Comparison of ENCODE assay signal across 9 mouse cellular contexts in genomic region chr2:132316041-132316808, GRCm38 (mm10). TPM values are rescaled to one million over a fixed set of nuclear protein-coding genes. Genes with fewer than 3 reads are reported as not detected.
DNase-seq lines count a peak whose midpoint lies in the region; ATAC-seq and TF ChIP-seq lines count a peak whose summit lies in the region.
"Had no signal": no experiment of that assay in that cellular context is flagged by ENCODE, and none has a peak within 500 bp of the region (broad histone marks: within the 10 kb centered on the region; RNA-seq: fewer than 3 reads in every experiment).

No protein-coding gene starts in this region.

- peak; percentile 70; the same call in 1 of the 2 replicates for ATAC-seq in limb, embryonic 12.5 days (ENCODE audit: insufficient number of reproducible peaks, insufficient read depth, low FRiP score, low TSS enrichment, low read depth)
- ATAC-seq in stomach, embryonic 16.5 days (ENCODE audit: insufficient read depth, low FRiP score), result peak; percentile 53; the same call in 1 of the 2 replicates

- DNase-seq in B cell, adult 2 months, result peak; percentile 71 to 74
- DNase-seq in adrenal gland, adult 2 months, result peak; percentile 45
- peak; percentile 83 for DNase-seq in embryo, embryonic 11 days
- peak; percentile 39 to 54 for DNase-seq in gastrocnemius, postnatal 4 days (ENCODE audit: low spot score in 2 of 2)
- peak; percentile 68 for DNase-seq in kidney, adult 2 months
- peak; percentile 78 for DNase-seq in naive thymus-derived CD4-positive, alpha-beta T cell, adult 2 months (ENCODE audit: low read depth)

- H3K9me3 ChIP-seq in limb, embryonic 12.5 days, result no peaks in the 10 kb centered on the region
- H3K9me3 ChIP-seq in stomach, embryonic 16.5 days (replicated peaks; ENCODE audit: control insufficient read depth, low read length), result no peaks in the 10 kb centered on the region

- no peaks in the 10 kb centered on the region for H3K36me3 ChIP-seq in kidney, adult 2 months (ENCODE audit: control insufficient read depth, insufficient read depth, low read length)
- H3K36me3 ChIP-seq in limb, embryonic 12.5 days, result 0 out of 2 replicates have a peak, but pooled peaks cover 7% of the 10 kb centered on the region
- H3K36me3 ChIP-seq in stomach, embryonic 16.5 days (ENCODE audit: control insufficient read depth, insufficient read depth, low read length), result no peaks in the 10 kb centered on the region

- WGBS in kidney, adult 2 months, result 39% methylated on average over 8 of the region's 8 CpGs
- 41% methylated on average over 8 of the region's 8 CpGs for WGBS in limb, embryonic 12.5 days
- 37% methylated on average over 8 of the region's 8 CpGs for WGBS in stomach, embryonic 16.5 days

- no peak overlapping the region for H3K27ac ChIP-seq in kidney, adult 2 months (ENCODE audit: insufficient read depth, low read depth, low read length)
- no peak overlapping the region for H3K27ac ChIP-seq in limb, embryonic 12.5 days
- no peak overlapping the region for H3K27ac ChIP-seq in stomach, embryonic 16.5 days (ENCODE audit: low read length)

- TF ChIP-seq POLR2A in kidney, adult 2 months (IDR thresholded peaks at IDR 0.05; ENCODE audit: low read depth, low read length), result no peak

- no peaks in the 10 kb centered on the region for H3K4me1 ChIP-seq in kidney, adult 2 months (ENCODE audit: control insufficient read depth, insufficient read depth, low read length)
- H3K4me1 ChIP-seq in limb, embryonic 12.5 days (replicated peaks), result no peaks in the 10 kb centered on the region
- no peaks in the 10 kb centered on the region for H3K4me1 ChIP-seq in stomach, embryonic 16.5 days (ENCODE audit: control insufficient read depth, insufficient read depth, low read length)

- no peak overlapping the region for H3K4me3 ChIP-seq in kidney, adult 2 months (ENCODE audit: insufficient read depth, low read depth, low read length)
- no peak overlapping the region for H3K4me3 ChIP-seq in limb, embryonic 12.5 days (replicated peaks)
- H3K4me3 ChIP-seq in stomach, embryonic 16.5 days (replicated peaks; ENCODE audit: low read length), result no peak overlapping the region
- H3K4me3 ChIP-seq: erythroblast, embryonic 14.5 days had no signal

- H3K27me3 ChIP-seq in kidney, adult 2 months (replicated peaks; ENCODE audit: control insufficient read depth, insufficient read depth, low read length), result no peaks in the 10 kb centered on the region
- no peaks in the 10 kb centered on the region for H3K27me3 ChIP-seq in limb, embryonic 12.5 days
- no peaks in the 10 kb centered on the region for H3K27me3 ChIP-seq in stomach, embryonic 16.5 days (ENCODE audit: control insufficient read depth, insufficient read depth, low read length)

- H3K4me2 ChIP-seq in limb, embryonic 12.5 days, result no peak overlapping the region
- no peak overlapping the region for H3K4me2 ChIP-seq in stomach, embryonic 16.5 days (ENCODE audit: low read depth, low read length)

- peak; percentile 97 for TF ChIP-seq CTCF in kidney, adult 2 months (conservative IDR thresholded peaks at IDR 0.05; ENCODE audit: insufficient read depth, insufficient read length, low read depth, low read length)

- no peak overlapping the region for H3K9ac ChIP-seq in limb, embryonic 12.5 days (replicated peaks)
- H3K9ac ChIP-seq in stomach, embryonic 16.5 days (ENCODE audit: low read length), result no peak overlapping the region

RNA-seq across cellular contexts. Expression of gene Cds2, which starts 53.3 kb away (rescaled TPM):
- total RNA-seq in adrenal gland, adult 2 months (2021), result 10 to 100 TPM; 77.4 to 80.9 TPM
- 44.0 and 48.9 TPM in 2 replicates for polyA plus RNA-seq in adrenal gland, adult 2 months (2012; rRNA removed)
- 10 to 100 TPM; 29.9 to 39.3 TPM for total RNA-seq in gastrocnemius, postnatal 4 days (2021)
- 47.3 and 48.1 TPM in 2 replicates for polyA plus RNA-seq in kidney, adult 2 months (2012; rRNA removed)
- 26.7 and 34.2 TPM in 2 replicates for polyA plus RNA-seq in limb, embryonic 12.5 days (2016; fragmentation: Nextera tagmentation; extraction: Ambion mirVana)
- 19.7 and 20.3 TPM in 2 replicates for polyA plus RNA-seq in stomach, embryonic 16.5 days (2015; fragmentation: Nextera tagmentation; extraction: Ambion mirVana)
